Mouse (Mus musculus) heart, postnatal 36 days (tissue): ENCODE data around the gene Fam222b. TPM values are rescaled to one million over a fixed set of nuclear protein-coding genes. Genes with fewer than 3 reads are reported as not detected.
"Not testable (repeated sequence)": the region's sequence is repeated elsewhere in the genome, so short reads cannot be mapped to it uniquely, and the experiment has no call there.

Source experiments
- DNase-seq, 2 experiments: peaks; one replicate each; pipeline ENCODE4 v3.0.0; 2021 to 2022
- intact Hi-C: fragments of 180-260 bp; cut with DNase I; formaldehyde crosslinking; loops from one replicate; pipeline ENCODE4 v1.15.1; 2025
- total RNA-seq, 2 experiments: library from RNA; stranded (reverse); gene quantifications; 2 replicates each; pipeline ENCODE4 v1.2.3; 2021

The Fam222b gene
- total RNA-seq, result 10 to 100 TPM; 11.7 to 12.3 TPM

GRCm38 (mm10) chr11:78094504-78095143 lies at the start of gene Fam222b:
Fam222b (plus strand) TSS chr11:78094660.
- intact Hi-C loops, result no loop called here
- peak; percentile 91 to 95 for DNase-seq

GRCm38 (mm10) chr11:78044758-78045251 lies 49.7 kb upstream of the Fam222b start:
- DNase-seq, result peak; percentile 86 to 87
- intact Hi-C loops, result no loop called here

- DNase-seq, intact Hi-C loops: not testable (repeated sequence)
Measured at GRCm38 (mm10) chr11:78048637-78049036, 45.8 kb upstream of the Fam222b start.

DNA sequence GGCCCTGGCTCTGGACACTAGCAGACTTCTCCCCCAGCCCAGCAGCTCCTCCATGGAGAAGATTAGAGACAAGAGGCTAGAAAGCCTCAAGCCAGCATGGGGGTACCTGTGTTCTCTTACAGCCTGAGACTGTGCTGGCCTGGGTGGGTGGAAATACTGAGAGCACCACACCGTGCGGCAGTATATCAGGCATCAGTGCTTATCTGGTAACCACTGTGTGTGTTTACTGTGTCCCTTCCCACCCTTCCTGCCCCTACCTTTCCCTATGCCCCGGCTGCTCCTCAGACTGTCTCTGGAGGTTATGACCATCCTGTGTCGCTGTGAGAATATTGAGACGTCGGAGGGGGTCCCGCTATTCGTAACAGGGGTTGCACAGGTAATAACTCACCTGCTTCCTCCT lies 41.4 kb upstream of the Fam222b start:
- intact Hi-C loops, result no loop called here
- no peak for DNase-seq

DNA sequence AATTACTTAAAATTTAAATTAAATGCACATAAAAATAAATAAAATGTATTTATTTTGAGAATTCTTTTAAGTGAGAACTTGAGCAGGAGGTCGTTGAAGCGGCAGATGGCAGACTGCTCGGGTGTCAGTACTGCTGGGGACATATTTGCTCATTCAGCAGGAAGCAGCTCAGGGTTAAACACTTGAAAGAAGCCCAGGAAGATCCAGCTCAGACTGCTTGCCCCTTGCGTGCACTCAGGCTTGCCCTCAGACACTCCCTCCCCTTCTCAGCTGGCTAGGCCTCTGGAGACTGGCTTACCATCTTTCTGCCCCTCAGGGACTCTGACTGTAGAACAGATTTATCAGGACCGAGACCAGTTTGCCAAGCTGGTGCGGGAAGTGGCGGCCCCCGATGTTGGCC lies 37.5 kb upstream of the Fam222b start:
- intact Hi-C loops, result no loop called here
- no peak for DNase-seq

DNA sequence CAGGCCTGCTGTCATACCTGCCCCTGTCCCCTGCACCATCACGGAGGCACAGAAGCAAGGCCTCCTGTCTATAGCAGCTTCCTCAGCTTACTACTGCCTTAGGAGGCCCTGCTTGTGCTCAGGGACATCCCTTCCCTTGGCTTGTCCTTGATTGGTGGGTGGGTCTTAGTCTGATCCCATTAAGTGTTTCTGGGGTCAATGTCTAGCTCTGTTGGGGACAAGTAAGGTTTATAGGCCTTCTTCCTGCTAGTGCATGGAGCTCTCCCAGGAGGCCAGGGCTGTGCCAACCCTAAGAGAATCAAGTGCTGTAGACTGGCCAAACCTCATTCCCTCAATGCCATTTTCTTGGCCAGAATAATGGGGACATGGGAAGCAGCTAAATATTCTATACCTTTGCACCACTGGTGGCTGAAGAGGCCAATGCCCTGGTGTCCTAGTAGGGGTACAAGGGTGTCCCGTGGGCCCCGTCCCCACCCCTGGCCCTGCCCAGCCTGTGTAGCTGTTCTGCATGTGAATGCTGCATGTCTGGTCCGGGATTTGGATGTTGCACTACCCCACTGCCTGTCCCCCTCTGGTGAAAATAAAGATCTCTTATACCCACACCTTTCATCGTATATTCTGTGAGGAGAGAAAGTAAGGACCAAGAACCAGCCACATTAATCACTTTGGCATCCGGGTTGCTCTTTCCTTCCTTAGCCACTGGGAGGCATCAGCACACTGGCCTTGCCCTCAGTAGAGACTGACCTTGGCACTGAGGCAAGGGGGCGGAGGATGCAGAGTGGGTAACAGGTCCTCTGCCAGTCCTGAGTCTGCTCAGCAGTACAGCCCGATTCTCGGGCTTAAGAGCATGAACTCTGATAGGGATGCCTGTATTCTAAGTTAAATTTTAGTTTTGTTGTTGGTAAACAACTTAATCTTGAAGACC lies 34.4 kb upstream of the Fam222b start:
- DNase-seq, result peak; percentile 72
- intact Hi-C loops, result loop anchor here (1.0 to 5.0 kb wide), 2 partner anchors 102 to 117 kb away; no protein-coding TSS in a partner anchor

DNA sequence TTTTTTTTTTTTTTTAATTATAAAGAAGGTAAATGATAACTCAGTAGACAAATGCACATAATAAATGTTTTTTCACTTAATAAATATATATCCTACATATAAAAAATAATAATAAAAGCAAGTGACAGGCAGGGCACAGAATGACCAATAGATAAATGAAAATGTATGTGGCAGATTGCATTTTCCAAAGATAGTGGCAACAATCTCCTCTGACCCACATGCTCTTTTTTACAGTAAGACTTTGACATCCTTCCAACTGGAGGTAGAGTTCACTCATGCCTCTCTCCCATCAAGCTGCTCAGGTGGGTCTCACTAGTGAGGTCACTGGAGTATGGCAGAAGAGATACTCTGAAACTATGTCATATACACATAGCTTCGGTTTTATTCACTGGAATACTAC lies 31.9 kb upstream of the Fam222b start:
- intact Hi-C loops, result loop anchor here (5.0 kb wide), 1 partner anchor 100 kb away; no protein-coding TSS in a partner anchor
- no peak for DNase-seq

- DNase-seq, result no peak
- intact Hi-C loops, result no loop called here
Measured at GRCm38 (mm10) chr11:78065906-78066305, 28.6 kb upstream of the Fam222b start.

DNA sequence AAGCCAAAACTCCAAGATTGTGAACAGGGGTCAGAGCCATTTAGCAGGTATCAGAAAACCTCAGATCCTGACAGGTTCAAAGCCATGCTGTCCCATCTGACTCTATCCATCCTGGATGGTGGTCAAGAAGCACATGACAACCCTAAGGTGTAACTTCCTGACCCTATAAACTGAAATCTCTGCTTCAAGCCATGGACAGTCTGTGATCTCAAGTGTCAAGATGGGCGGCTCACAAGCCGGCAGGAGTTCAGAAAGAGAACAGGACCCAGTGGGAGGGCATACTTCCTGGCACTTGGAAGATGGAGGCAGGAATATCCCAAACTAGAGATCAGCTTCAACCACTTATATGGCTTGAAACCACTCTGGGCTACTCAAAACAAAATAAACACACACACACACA lies 27.8 kb upstream of the Fam222b start:
- intact Hi-C loops, result no loop called here

GRCm38 (mm10) chr11:78067566-78067965 lies 26.9 kb upstream of the Fam222b start:
- DNase-seq, result no peak
- intact Hi-C loops, result no loop called here

More for the DNA sequence above, 27.8 kb upstream of the Fam222b start:
- no peak for DNase-seq

DNA sequence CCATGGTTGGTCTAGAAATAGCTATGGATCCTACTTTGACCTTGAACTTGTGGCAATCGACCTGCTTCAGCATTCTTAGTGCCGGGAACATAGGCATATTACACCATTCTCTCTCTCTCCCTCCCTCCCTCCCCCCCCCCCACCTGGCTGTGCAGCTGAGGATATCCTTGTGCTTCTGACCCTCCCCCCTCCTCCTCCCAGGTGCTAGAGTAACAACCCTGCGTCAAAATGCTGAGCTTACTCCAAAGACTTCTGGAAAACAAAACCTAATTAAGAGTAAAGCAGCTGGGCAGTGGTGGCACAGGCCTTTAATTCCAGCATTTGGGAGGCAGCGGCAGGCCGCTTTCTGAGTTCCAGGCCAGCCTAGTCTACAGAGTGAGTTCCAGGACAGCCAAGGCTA lies 25.3 kb upstream of the Fam222b start:
- intact Hi-C loops, result no loop called here
- no peak for DNase-seq

DNA sequence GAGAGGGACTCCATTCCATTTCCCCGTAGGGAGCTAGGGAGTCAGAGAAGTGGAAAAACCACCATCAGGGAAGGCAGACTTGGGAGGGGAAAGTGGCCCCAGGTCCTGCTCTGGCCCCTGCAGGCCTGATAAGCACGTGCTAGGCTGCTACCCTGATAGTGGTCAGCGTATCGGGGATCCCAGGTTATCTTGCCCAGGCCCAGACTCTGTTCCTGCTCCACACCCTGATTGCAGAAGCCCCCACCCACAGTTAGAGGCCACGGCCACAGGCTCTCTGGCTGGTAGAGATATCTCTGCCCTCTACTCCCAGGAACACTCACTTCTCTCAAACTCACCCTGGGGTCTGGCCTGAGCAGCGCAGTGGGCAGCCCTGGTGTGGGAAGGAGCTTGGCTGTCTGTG lies 24.8 kb upstream of the Fam222b start:
- intact Hi-C loops, result no loop called here
- DNase-seq, result no peak

GRCm38 (mm10) chr11:78071938-78072337 lies 22.5 kb upstream of the Fam222b start:
- DNase-seq, result no peak
- intact Hi-C loops, result no loop called here

DNA sequence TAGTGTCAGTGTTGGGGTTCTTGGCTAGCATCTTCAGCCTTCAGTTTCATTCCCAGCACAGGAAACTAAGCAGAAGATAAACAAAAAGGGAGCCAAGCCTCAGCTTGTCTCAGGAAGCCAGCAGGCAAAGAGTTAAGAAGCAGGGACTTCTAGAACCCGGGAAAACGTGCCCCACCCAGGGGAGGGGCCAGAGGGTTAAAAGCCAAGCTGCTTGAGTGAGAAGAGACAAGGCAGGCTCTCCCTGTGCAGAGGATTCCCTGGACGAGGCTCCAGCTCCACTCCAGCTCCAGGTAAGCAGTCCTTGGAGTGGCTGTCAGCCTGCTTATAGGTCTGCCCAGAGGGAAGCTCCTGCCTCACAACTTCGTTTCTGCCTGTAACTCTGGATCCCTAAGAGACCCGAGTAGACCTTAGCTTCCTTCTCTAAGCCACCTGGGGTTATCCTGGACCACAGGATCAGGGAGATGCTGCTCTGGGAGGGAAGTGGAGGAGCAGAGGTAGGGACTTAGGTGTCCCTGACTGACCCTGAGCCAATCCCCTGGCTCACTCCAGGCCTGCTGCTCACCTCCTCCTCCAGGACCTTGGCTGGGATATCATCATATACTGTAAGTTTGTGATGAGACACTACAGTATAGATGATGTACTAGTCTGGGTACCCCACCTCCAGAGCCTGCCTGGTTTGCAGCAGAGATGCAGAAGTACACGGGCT lies 21.9 kb upstream of the Fam222b start:
- intact Hi-C loops, result no loop called here
- DNase-seq, result no peak

- intact Hi-C loops, result no loop called here
- DNase-seq, result no peak
Measured at GRCm38 (mm10) chr11:78073577-78074276, 20.7 kb upstream of the Fam222b start.

- no peak for DNase-seq
- intact Hi-C loops, result no loop called here
Measured at GRCm38 (mm10) chr11:78074277-78074652, 20.2 kb upstream of the Fam222b start.

DNA sequence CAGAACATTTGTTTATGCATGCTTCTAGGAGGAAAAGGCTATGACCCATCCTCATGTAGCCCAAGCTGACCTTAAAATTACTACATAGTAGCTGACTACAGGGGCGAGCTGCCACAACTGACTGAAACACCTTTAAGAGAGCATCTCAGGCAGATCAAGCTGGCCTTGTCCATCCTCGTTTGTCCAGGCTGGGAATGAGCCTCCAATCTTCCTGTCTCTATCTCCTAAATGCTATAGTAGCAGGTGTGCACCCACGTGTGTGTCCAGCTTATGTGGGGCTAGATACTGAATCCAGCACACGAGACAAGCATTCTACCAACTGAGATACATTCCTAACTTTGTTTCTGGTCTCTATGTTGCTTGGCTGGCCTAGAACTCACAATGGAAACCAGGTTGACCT lies 19.8 kb upstream of the Fam222b start:
- intact Hi-C loops, result no loop called here

DNA sequence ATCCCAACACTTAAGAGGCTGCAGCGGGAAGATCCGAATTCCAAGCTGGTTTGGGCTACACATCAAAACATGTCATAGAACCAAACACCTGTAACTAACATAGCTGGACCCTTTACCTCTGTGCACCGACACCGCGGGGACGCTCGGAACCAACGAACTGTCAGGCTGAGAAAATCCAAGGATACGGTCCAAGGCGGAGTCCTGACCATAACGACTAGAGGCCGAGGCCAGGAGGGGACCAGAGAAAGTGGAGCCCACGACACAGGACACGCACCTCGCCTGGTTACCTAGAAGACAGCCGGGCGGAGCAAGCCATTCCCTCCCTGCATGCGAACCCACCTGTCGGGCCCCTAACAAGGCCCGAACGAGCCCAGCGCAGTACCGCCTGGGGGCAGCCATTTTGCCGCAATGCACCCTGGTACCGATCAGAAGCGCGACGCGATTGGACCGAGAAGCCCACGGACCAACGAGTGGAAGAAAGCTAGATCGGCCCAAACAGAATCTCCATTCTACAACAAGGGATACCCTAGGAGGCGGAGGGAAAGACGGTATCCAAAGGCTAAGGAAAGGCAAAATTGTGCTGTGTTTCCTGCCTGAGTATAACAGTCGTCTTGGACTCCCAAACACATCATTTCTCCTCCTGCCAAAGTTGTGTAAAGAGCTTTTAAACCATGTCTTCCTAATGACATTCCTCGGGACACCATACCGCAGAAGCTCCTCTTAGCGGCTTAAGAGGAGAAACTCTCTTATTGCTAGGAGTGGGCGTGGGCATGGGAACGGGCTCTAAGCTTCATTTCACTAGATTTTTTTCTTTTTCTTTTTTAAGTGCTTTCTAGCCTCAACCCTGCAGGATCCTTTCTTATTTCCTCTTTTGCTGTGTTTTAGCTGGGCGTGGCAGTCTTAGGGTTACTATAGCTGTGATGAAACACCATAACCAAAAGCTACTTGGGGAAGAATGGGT lies 14.2 kb upstream of the Fam222b start, which contains the start of gene Eral1:
Gene Eral1, minus strand, starts transcription at position 423 of the 961 bp plus-strand sequence.
- peak; percentile 83 for DNase-seq
- intact Hi-C loops, result loop anchor here (5.0 kb wide), 1 partner anchor 82 kb away; no protein-coding TSS in a partner anchor

More for the DNA sequence above, 19.8 kb upstream of the Fam222b start:
- no peak for DNase-seq

DNA sequence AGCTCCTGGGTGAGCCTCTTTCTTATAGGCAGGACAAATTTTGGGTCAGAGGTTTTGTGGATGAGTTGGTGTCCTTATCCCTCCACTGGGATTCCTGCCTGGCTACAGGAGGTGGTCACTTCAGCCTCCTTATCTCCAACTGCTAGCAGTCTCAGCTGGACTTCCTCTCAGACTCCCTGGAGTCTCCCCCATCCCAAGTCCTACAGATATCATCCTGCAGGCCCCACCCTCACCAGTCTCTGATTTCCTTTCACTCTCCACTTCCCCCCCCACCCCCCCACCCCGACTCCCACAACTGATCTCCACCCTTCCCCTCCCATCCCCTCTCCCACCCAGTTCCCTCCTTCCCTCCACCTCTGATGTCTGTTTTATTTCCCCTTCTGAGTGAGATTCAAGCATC lies 10.9 kb upstream of the Fam222b start:
- intact Hi-C loops, result loop anchor here (5.0 kb wide), 1 partner anchor 79 kb away; no protein-coding TSS in a partner anchor
- no peak for DNase-seq
